Mouse (Mus musculus): ENCODE results near the gene Zfp827. TPM values are rescaled to one million over a fixed set of nuclear protein-coding genes. Genes with fewer than 3 reads are reported as not detected.

Gene Zfp827
- polyA plus RNA-seq, 1 experiment from 2014 or later: 10.2 TPM

- DNase-seq (ENCODE audit: low spot score) (no peak), ATAC-seq (no peak)
- 95% methylated on average over 4 of the region's 4 CpGs for WGBS
- Histone ChIP-seq H3K4me3 (ENCODE audit: low read depth, low read length) (no peak overlapping the region), H3K36me3 (ENCODE audit: control insufficient read depth, insufficient read depth, low read length) (peaks cover 11% of the 10 kb centered on the region; the same call in 1 of the 2 replicates), H3K27me3 (replicated peaks; ENCODE audit: control insufficient read depth, insufficient read depth, low read length) (no peaks in the 10 kb centered on the region), H3K9me3 (replicated peaks; ENCODE audit: control insufficient read depth, low read length) (no peaks in the 10 kb centered on the region), H3K27ac (ENCODE audit: low read depth, low read length) (no peak overlapping the region), H3K4me2 (ENCODE audit: low read length) (no peak overlapping the region), H3K9ac (ENCODE audit: low read length) (no peak overlapping the region), H3K4me1 (ENCODE audit: control insufficient read depth, insufficient read depth, low read length) (no peaks in the 10 kb centered on the region)
Observed at GRCm38 (mm10) chr8:79094422-79094821, 66.2 kb downstream of the Zfp827 start.

GRCm38 (mm10) chr8:79095162-79095561 is 66.9 kb downstream of the Zfp827 start:
- WGBS: 94% methylated on average over 7 of the region's 7 CpGs
- no peak for ATAC-seq

GRCm38 (mm10) chr8:79096970-79097369 is 68.7 kb downstream of the Zfp827 start:
- H3K4me2 ChIP-seq (ENCODE audit: low read length): no peak overlapping the region
- no peak overlapping the region for H3K27ac ChIP-seq (ENCODE audit: low read depth, low read length)
- 45% methylated on average over 11 of the region's 11 CpGs for WGBS
- H3K9me3 ChIP-seq (replicated peaks; ENCODE audit: control insufficient read depth, low read length): no peaks in the 10 kb centered on the region
- H3K4me3 ChIP-seq (ENCODE audit: low read depth, low read length): no peak overlapping the region
- no peaks in the 10 kb centered on the region for H3K4me1 ChIP-seq (ENCODE audit: control insufficient read depth, insufficient read depth, low read length)
- no peak for ATAC-seq
- H3K27me3 ChIP-seq (replicated peaks; ENCODE audit: control insufficient read depth, insufficient read depth, low read length): no peaks in the 10 kb centered on the region
- peak; percentile 28 for DNase-seq (ENCODE audit: low spot score)
- peaks cover 8% of the 10 kb centered on the region; the same call in 1 of the 2 replicates for H3K36me3 ChIP-seq (ENCODE audit: control insufficient read depth, insufficient read depth, low read length)
- H3K9ac ChIP-seq (ENCODE audit: low read length): no peak overlapping the region

More at GRCm38 (mm10) chr8:79095162-79095561, 66.9 kb downstream of the Zfp827 start:
- Histone ChIP-seq H3K4me1 (ENCODE audit: control insufficient read depth, insufficient read depth, low read length) (no peaks in the 10 kb centered on the region), H3K4me2 (ENCODE audit: low read length) (no peak overlapping the region), H3K9me3 (replicated peaks; ENCODE audit: control insufficient read depth, low read length) (no peaks in the 10 kb centered on the region), H3K27ac (ENCODE audit: low read depth, low read length) (no peak overlapping the region), H3K27me3 (replicated peaks; ENCODE audit: control insufficient read depth, insufficient read depth, low read length) (no peaks in the 10 kb centered on the region), H3K4me3 (ENCODE audit: low read depth, low read length) (no peak overlapping the region), H3K9ac (ENCODE audit: low read length) (no peak overlapping the region), H3K36me3 (ENCODE audit: control insufficient read depth, insufficient read depth, low read length) (peaks cover 11% of the 10 kb centered on the region; the same call in 1 of the 2 replicates)
- DNase-seq (ENCODE audit: low spot score): no peak

- H3K36me3 ChIP-seq (ENCODE audit: control insufficient read depth, insufficient read depth, low read length): no peaks in the 10 kb centered on the region
- ATAC-seq (no peak), DNase-seq (ENCODE audit: low spot score) (no peak)
- no peak overlapping the region for H3K4me3 ChIP-seq (ENCODE audit: low read depth, low read length)
- H3K4me2 ChIP-seq (ENCODE audit: low read length): no peak overlapping the region
- 64% methylated on average over 4 of the region's 4 CpGs for WGBS
- H3K4me1 ChIP-seq (ENCODE audit: control insufficient read depth, insufficient read depth, low read length): no peaks in the 10 kb centered on the region
- no peaks in the 10 kb centered on the region for H3K9me3 ChIP-seq (replicated peaks; ENCODE audit: control insufficient read depth, low read length)
- H3K27me3 ChIP-seq (replicated peaks; ENCODE audit: control insufficient read depth, insufficient read depth, low read length): no peaks in the 10 kb centered on the region
- H3K27ac ChIP-seq (ENCODE audit: low read depth, low read length): no peak overlapping the region
- no peak overlapping the region for H3K9ac ChIP-seq (ENCODE audit: low read length)
Observed at GRCm38 (mm10) chr8:79102707-79103106, 74.5 kb downstream of the Zfp827 start.

- Histone ChIP-seq H3K4me2 (ENCODE audit: low read length) (no peak overlapping the region), H3K27me3 (replicated peaks; ENCODE audit: control insufficient read depth, insufficient read depth, low read length) (no peaks in the 10 kb centered on the region), H3K4me1 (ENCODE audit: control insufficient read depth, insufficient read depth, low read length) (no peaks in the 10 kb centered on the region), H3K4me3 (ENCODE audit: low read depth, low read length) (no peak overlapping the region), H3K36me3 (ENCODE audit: control insufficient read depth, insufficient read depth, low read length) (no peaks in the 10 kb centered on the region), H3K27ac (ENCODE audit: low read depth, low read length) (no peak overlapping the region), H3K9ac (ENCODE audit: low read length) (no peak overlapping the region), H3K9me3 (replicated peaks; ENCODE audit: control insufficient read depth, low read length) (no peaks in the 10 kb centered on the region)
- 81% methylated on average over 14 of the region's 14 CpGs for WGBS
- ATAC-seq (no peak), DNase-seq (ENCODE audit: low spot score) (no peak)
Observed at GRCm38 (mm10) chr8:79103185-79103878, 75.1 kb downstream of the Zfp827 start.

- H3K27me3 ChIP-seq (replicated peaks; ENCODE audit: control insufficient read depth, insufficient read depth, low read length): no peaks in the 10 kb centered on the region
- no peak overlapping the region for H3K9ac ChIP-seq (ENCODE audit: low read length)
- no peak for DNase-seq (ENCODE audit: low spot score)
- no peak overlapping the region for H3K4me2 ChIP-seq (ENCODE audit: low read length)
- H3K4me1 ChIP-seq (ENCODE audit: control insufficient read depth, insufficient read depth, low read length): no peaks in the 10 kb centered on the region
- no peak for ATAC-seq
- H3K36me3 ChIP-seq (ENCODE audit: control insufficient read depth, insufficient read depth, low read length): no peaks in the 10 kb centered on the region
- no peak overlapping the region for H3K27ac ChIP-seq (ENCODE audit: low read depth, low read length)
- 77% methylated on average over 9 of the region's 9 CpGs for WGBS
- no peaks in the 10 kb centered on the region for H3K9me3 ChIP-seq (replicated peaks; ENCODE audit: control insufficient read depth, low read length)
- no peak overlapping the region for H3K4me3 ChIP-seq (ENCODE audit: low read depth, low read length)
Observed at GRCm38 (mm10) chr8:79103923-79104580, 75.8 kb downstream of the Zfp827 start.

- Histone ChIP-seq H3K4me2 (ENCODE audit: low read length) (no peak overlapping the region), H3K36me3 (ENCODE audit: control insufficient read depth, insufficient read depth, low read length) (no peaks in the 10 kb centered on the region), H3K27ac (ENCODE audit: low read depth, low read length) (no peak overlapping the region), H3K4me1 (ENCODE audit: control insufficient read depth, insufficient read depth, low read length) (no peaks in the 10 kb centered on the region), H3K9me3 (replicated peaks; ENCODE audit: control insufficient read depth, low read length) (no peaks in the 10 kb centered on the region), H3K27me3 (replicated peaks; ENCODE audit: control insufficient read depth, insufficient read depth, low read length) (no peaks in the 10 kb centered on the region), H3K4me3 (ENCODE audit: low read depth, low read length) (no peak overlapping the region), H3K9ac (ENCODE audit: low read length) (no peak overlapping the region)
- DNase-seq (ENCODE audit: low spot score) (no peak), ATAC-seq (no peak)
- 88% methylated on average over 9 of the region's 9 CpGs for WGBS
Observed at GRCm38 (mm10) chr8:79104634-79105033, 76.4 kb downstream of the Zfp827 start.

- H3K4me1 ChIP-seq (ENCODE audit: control insufficient read depth, insufficient read depth, low read length): no peaks in the 10 kb centered on the region
- H3K4me3 ChIP-seq (ENCODE audit: low read depth, low read length): no peak overlapping the region
- no peak overlapping the region for H3K4me2 ChIP-seq (ENCODE audit: low read length)
- no peak overlapping the region for H3K9ac ChIP-seq (ENCODE audit: low read length)
- DNase-seq (ENCODE audit: low spot score) (peak; percentile 20), ATAC-seq (no peak)
- no peaks in the 10 kb centered on the region for H3K36me3 ChIP-seq (ENCODE audit: control insufficient read depth, insufficient read depth, low read length)
- 81% methylated on average over 10 of the region's 10 CpGs for WGBS
- H3K27me3 ChIP-seq (replicated peaks; ENCODE audit: control insufficient read depth, insufficient read depth, low read length): no peaks in the 10 kb centered on the region
- H3K27ac ChIP-seq (ENCODE audit: low read depth, low read length): no peak overlapping the region
- no peaks in the 10 kb centered on the region for H3K9me3 ChIP-seq (replicated peaks; ENCODE audit: control insufficient read depth, low read length)
Observed at GRCm38 (mm10) chr8:79105186-79105585, 76.9 kb downstream of the Zfp827 start.

GRCm38 (mm10) chr8:79111461-79111860 is 83.2 kb downstream of the Zfp827 start:
- no peaks in the 10 kb centered on the region for H3K9me3 ChIP-seq (replicated peaks; ENCODE audit: control insufficient read depth, low read length)
- no peak overlapping the region for H3K4me2 ChIP-seq (ENCODE audit: low read length)
- WGBS: 90% methylated on average over 8 of the region's 8 CpGs
- DNase-seq (ENCODE audit: low spot score): no peak
- no peak overlapping the region for H3K9ac ChIP-seq (ENCODE audit: low read length)
- H3K27ac ChIP-seq (ENCODE audit: low read depth, low read length): no peak overlapping the region
- H3K4me1 ChIP-seq (ENCODE audit: control insufficient read depth, insufficient read depth, low read length): no peaks in the 10 kb centered on the region
- H3K36me3 ChIP-seq (ENCODE audit: control insufficient read depth, insufficient read depth, low read length): peaks cover 3% of the 10 kb centered on the region; the same call in 1 of the 2 replicates
- no peaks in the 10 kb centered on the region for H3K27me3 ChIP-seq (replicated peaks; ENCODE audit: control insufficient read depth, insufficient read depth, low read length)
- no peak for ATAC-seq
- H3K4me3 ChIP-seq (ENCODE audit: low read depth, low read length): no peak overlapping the region

Data from forebrain, embryonic 14.5 days (tissue).